Mouse (Mus musculus) limb, embryonic 10.5 days (tissue): ENCODE measurements around the gene Mapt. TPM values are rescaled to one million over a fixed set of nuclear protein-coding genes. Genes with fewer than 3 reads are reported as not detected.

Source experiments
- DNase-seq: peaks from one replicate; pipeline ENCODE4 v3.0.0-alpha.2; 2017; ENCODE audit warnings: low spot score
- H3K27ac ChIP-seq: fragments of 300-500 bp; sonication (generic); 2 replicates; pipeline ENCODE4 v1.5.1; 2016; ENCODE audit warnings: mild to moderate bottlenecking
- H3K27me3 ChIP-seq: fragments of 300-500 bp; sonication (generic); 2 replicates; pipeline ENCODE4 v1.6.1; 2016; ENCODE audit warnings: low read depth, mild to moderate bottlenecking; ENCODE audit not compliant: poor library complexity, severe bottlenecking
- H3K36me3 ChIP-seq: fragments of 300-500 bp; sonication (generic); 2 replicates; pipeline ENCODE4 v1.6.1; 2016; ENCODE audit warnings: mild to moderate bottlenecking, moderate library complexity
- H3K4me1 ChIP-seq: fragments of 300-500 bp; sonication (generic); 2 replicates; pipeline ENCODE4 v1.6.1; 2016
- H3K4me3 ChIP-seq: fragments of 300-500 bp; sonication (generic); 2 replicates; pipeline ENCODE4 v1.5.1; 2016; ENCODE audit warnings: mild to moderate bottlenecking, moderate library complexity
- H3K9me3 ChIP-seq: fragments of 300-500 bp; sonication (generic); replicated peaks from 2 replicates; pipeline ENCODE4 v1.6.1; 2016; ENCODE audit warnings: mild to moderate bottlenecking
- WGBS: fragments of 180-500 bp; shearing (Covaris S2); methylation state at CpG from one replicate; pipeline ENCODE4 v1.1.7; 2016; 5-methylcytosine and 5-hydroxymethylcytosine counted together
- polyA plus RNA-seq: library from polyadenylated mRNA; unstranded; fragments of >200 nt; fragmentation: Nextera tagmentation; extraction: Ambion mirVana; gene quantifications from 2 replicates; pipeline ENCODE4 v1.2.1, GENCODE M21; 2016

Gene Mapt
- polyA plus RNA-seq, 1 experiment from 2014 or later: 0.95 TPM

- Histone ChIP-seq H3K27ac (no peak overlapping the region), H3K36me3 (no peaks in the 10 kb centered on the region), H3K4me1 (peaks cover 5% of the 10 kb centered on the region), H3K9me3 (no peaks in the 10 kb centered on the region), H3K27me3 (peaks cover 38% of the 10 kb centered on the region), H3K4me3 (no peak overlapping the region)
- DNase-seq: no peak
- WGBS: 68% methylated on average over 7 of the region's 7 CpGs
Measured at GRCm38 (mm10) chr11:104311643-104312042, 80.5 kb downstream of the Mapt start.

GRCm38 (mm10) chr11:104315703-104316102 is 84.5 kb downstream of the Mapt start:
- DNase-seq: peak; percentile 91
- H3K27me3 ChIP-seq: peaks cover 39% of the 10 kb centered on the region
- H3K9me3 ChIP-seq: no peaks in the 10 kb centered on the region
- peaks cover 24% of the 10 kb centered on the region for H3K4me1 ChIP-seq
- no peaks in the 10 kb centered on the region for H3K36me3 ChIP-seq
- 9% methylated on average over 6 of the region's 6 CpGs for WGBS
- no peak overlapping the region for H3K4me3 ChIP-seq
- H3K27ac ChIP-seq: no peak overlapping the region

- Histone ChIP-seq H3K4me3 (no peak overlapping the region), H3K36me3 (no peaks in the 10 kb centered on the region), H3K27me3 (peaks cover 37% of the 10 kb centered on the region), H3K27ac (no peak overlapping the region), H3K9me3 (no peaks in the 10 kb centered on the region), H3K4me1 (peaks cover 24% of the 10 kb centered on the region)
- DNase-seq: no peak
- WGBS: 76% methylated on average over 16 of the region's 16 CpGs
Measured at GRCm38 (mm10) chr11:104316685-104317400, 85.7 kb downstream of the Mapt start.

GRCm38 (mm10) chr11:104317631-104318030 is 86.4 kb downstream of the Mapt start:
- Histone ChIP-seq H3K9me3 (no peaks in the 10 kb centered on the region), H3K27ac (no peak overlapping the region), H3K4me3 (no peak overlapping the region), H3K4me1 (peaks cover 24% of the 10 kb centered on the region), H3K36me3 (no peaks in the 10 kb centered on the region), H3K27me3 (peaks cover 38% of the 10 kb centered on the region)
- 75% methylated on average over 3 of the region's 3 CpGs for WGBS
- no peak for DNase-seq

GRCm38 (mm10) chr11:104318940-104319781 is 88.0 kb downstream of the Mapt start:
- Histone ChIP-seq H3K4me1 (peaks cover 24% of the 10 kb centered on the region), H3K36me3 (no peaks in the 10 kb centered on the region), H3K9me3 (no peaks in the 10 kb centered on the region), H3K27me3 (peaks cover 38% of the 10 kb centered on the region), H3K27ac (peak overlapping the region; percentile 66), H3K4me3 (peak overlapping the region; percentile 58)
- WGBS: under 1% methylated on average over 24 of the region's 24 CpGs
- peak; percentile 61 for DNase-seq

GRCm38 (mm10) chr11:104320511-104320910 is 89.3 kb downstream of the Mapt start:
- Histone ChIP-seq H3K9me3 (no peaks in the 10 kb centered on the region), H3K27ac (no peak overlapping the region), H3K36me3 (no peaks in the 10 kb centered on the region), H3K4me3 (no peak overlapping the region), H3K4me1 (peaks cover 24% of the 10 kb centered on the region), H3K27me3 (peaks cover 38% of the 10 kb centered on the region)
- WGBS: 41% methylated on average over 5 of the region's 5 CpGs
- no peak for DNase-seq

GRCm38 (mm10) chr11:104322142-104322541 is 91.0 kb downstream of the Mapt start:
- no peak for DNase-seq
- Histone ChIP-seq H3K4me3 (no peak overlapping the region), H3K27ac (no peak overlapping the region), H3K9me3 (no peaks in the 10 kb centered on the region), H3K36me3 (no peaks in the 10 kb centered on the region), H3K27me3 (peaks cover 38% of the 10 kb centered on the region), H3K4me1 (peaks cover 24% of the 10 kb centered on the region)
- 28% methylated on average over 4 of the region's 4 CpGs for WGBS

GRCm38 (mm10) chr11:104327462-104327861 is 96.3 kb downstream of the Mapt start:
- Histone ChIP-seq H3K4me3 (no peak overlapping the region), H3K27me3 (no peaks in the 10 kb centered on the region), H3K4me1 (0 out of 2 replicates have a peak, but pooled peaks cover 5% of the 10 kb centered on the region), H3K9me3 (no peaks in the 10 kb centered on the region), H3K27ac (no peak overlapping the region), H3K36me3 (peaks cover 15% of the 10 kb centered on the region)
- WGBS: 97% methylated on average over 1 of the region's 1 CpGs
- DNase-seq: no peak

- 85% methylated on average over 6 of the region's 6 CpGs for WGBS
- Histone ChIP-seq H3K4me1 (0 out of 2 replicates have a peak, but pooled peaks cover 5% of the 10 kb centered on the region), H3K27me3 (no peaks in the 10 kb centered on the region), H3K36me3 (peaks cover 20% of the 10 kb centered on the region), H3K9me3 (no peaks in the 10 kb centered on the region), H3K27ac (no peak overlapping the region), H3K4me3 (no peak overlapping the region)
- no peak for DNase-seq
Measured at GRCm38 (mm10) chr11:104327946-104328345, 96.8 kb downstream of the Mapt start.

GRCm38 (mm10) chr11:104329185-104329926 is 98.2 kb downstream of the Mapt start:
- WGBS: 88% methylated on average over 11 of the region's 11 CpGs
- Histone ChIP-seq H3K4me3 (no peak overlapping the region), H3K4me1 (0 out of 2 replicates have a peak, but pooled peaks cover 5% of the 10 kb centered on the region), H3K9me3 (no peaks in the 10 kb centered on the region), H3K27ac (no peak overlapping the region), H3K36me3 (peaks cover 33% of the 10 kb centered on the region), H3K27me3 (no peaks in the 10 kb centered on the region)
- DNase-seq: no peak

- 86% methylated on average over 4 of the region's 4 CpGs for WGBS
- 0 out of 2 replicates have a peak, but pooled peaks cover 5% of the 10 kb centered on the region for H3K4me1 ChIP-seq
- H3K27me3 ChIP-seq: no peaks in the 10 kb centered on the region
- no peak overlapping the region for H3K27ac ChIP-seq
- H3K9me3 ChIP-seq: no peaks in the 10 kb centered on the region
- DNase-seq: no peak
- peaks cover 41% of the 10 kb centered on the region for H3K36me3 ChIP-seq
- H3K4me3 ChIP-seq: no peak overlapping the region
Measured at GRCm38 (mm10) chr11:104330151-104330550, 99.0 kb downstream of the Mapt start.

- 0 out of 2 replicates have a peak, but pooled peaks cover 5% of the 10 kb centered on the region for H3K4me1 ChIP-seq
- 96% methylated on average over 3 of the region's 3 CpGs for WGBS
- DNase-seq: no peak
- no peak overlapping the region for H3K4me3 ChIP-seq
- H3K9me3 ChIP-seq: no peaks in the 10 kb centered on the region
- H3K27me3 ChIP-seq: no peaks in the 10 kb centered on the region
- H3K36me3 ChIP-seq: peaks cover 52% of the 10 kb centered on the region
- H3K27ac ChIP-seq: no peak overlapping the region
Measured at GRCm38 (mm10) chr11:104331208-104331607, 100.0 kb downstream of the Mapt start.
